Mouse (Mus musculus) layer of hippocampus, adult 9-10 months (tissue): ENCODE results near the gene Tecta.

Experiments used
- DNase-seq: peaks from one replicate; pipeline ENCODE4 v3.0.0; 2022; ENCODE audit warnings: low spot score

The Tecta gene

GRCm38 (mm10) chr9:42320616-42321015, 79.1 kb downstream of the Tecta start:
- no peak for DNase-seq

GRCm38 (mm10) chr9:42318455-42318987, 81.2 kb downstream of the Tecta start:
- no peak for DNase-seq

- DNase-seq: no peak
Measured at GRCm38 (mm10) chr9:42317337-42317736, 82.4 kb downstream of the Tecta start.

- no peak for DNase-seq
Measured at GRCm38 (mm10) chr9:42315816-42316215, 83.9 kb downstream of the Tecta start.

GRCm38 (mm10) chr9:42314959-42315358, 84.8 kb downstream of the Tecta start:
- no peak for DNase-seq

- no peak for DNase-seq
Measured at GRCm38 (mm10) chr9:42314388-42314787, 85.3 kb downstream of the Tecta start.

GRCm38 (mm10) chr9:42313872-42314271, 85.9 kb downstream of the Tecta start:
- no peak for DNase-seq

- no peak for DNase-seq
Measured at GRCm38 (mm10) chr9:42311311-42311710, 88.4 kb downstream of the Tecta start.

- DNase-seq: no peak
Measured at GRCm38 (mm10) chr9:42303894-42304293, 95.8 kb downstream of the Tecta start.

GRCm38 (mm10) chr9:42301082-42301633, 98.6 kb downstream of the Tecta start:
- no peak for DNase-seq

- no peak for DNase-seq
Measured at GRCm38 (mm10) chr9:42296297-42296922, 103.3 kb downstream of the Tecta start.

GRCm38 (mm10) chr9:42294131-42294530, 105.6 kb downstream of the Tecta start:
- no peak for DNase-seq

GRCm38 (mm10) chr9:42293596-42293995, 106.1 kb downstream of the Tecta start:
- no peak for DNase-seq

- DNase-seq: no peak
Measured at GRCm38 (mm10) chr9:42293051-42293450, 106.7 kb downstream of the Tecta start.

GRCm38 (mm10) chr9:42279676-42280075, 120.1 kb downstream of the Tecta start:
- DNase-seq: no peak
